Mouse (Mus musculus) forebrain, embryonic 14.5 days (tissue): ENCODE measurements around the gene Mafk. TPM values are rescaled to one million over a fixed set of nuclear protein-coding genes. Genes with fewer than 3 reads are reported as not detected.
A peak's percentile ranks its signal among the peaks of the same experiment; 100 is the strongest.

ENCODE experiments used
- ATAC-seq: fragments of 200-750 bp; cut with Nextera tagmentation; 2 replicates; pipeline ENCODE4 v1.8.0; 2017; ENCODE audit warnings: mild to moderate bottlenecking, moderate library complexity
- DNase-seq: peaks from one replicate; pipeline ENCODE4 v3.0.0-alpha.2; 2015; ENCODE audit warnings: low spot score
- H3K27ac ChIP-seq: fragments of 300-500 bp; sonication (generic); 2 replicates; pipeline ENCODE4 v1.5.1; 2014; ENCODE audit warnings: low read depth, mild to moderate bottlenecking, control low read depth, low read length, moderate library complexity
- H3K27me3 ChIP-seq: fragments of 300-500 bp; sonication (generic); replicated peaks from 2 replicates; pipeline ENCODE4 v1.6.1; 2014; ENCODE audit warnings: low read length, control low read depth, mixed read lengths; ENCODE audit not compliant: control insufficient read depth, insufficient read depth
- H3K36me3 ChIP-seq: fragments of 300-500 bp; sonication (generic); 2 replicates; pipeline ENCODE4 v1.6.1; 2014; ENCODE audit warnings: low read length, control low read depth; ENCODE audit not compliant: control insufficient read depth, insufficient read depth
- H3K4me1 ChIP-seq: fragments of 300-500 bp; sonication (generic); 2 replicates; pipeline ENCODE4 v1.6.1; 2014; ENCODE audit warnings: antibody characterized with exemption, low read length, control low read depth; ENCODE audit not compliant: control insufficient read depth, insufficient read depth
- H3K4me2 ChIP-seq: fragments of 300-500 bp; sonication (generic); 2 replicates; pipeline ENCODE4 v1.6.1; 2014; ENCODE audit warnings: mild to moderate bottlenecking, control low read depth, low read length
- H3K4me3 ChIP-seq: fragments of 300-500 bp; sonication (generic); 2 replicates; pipeline ENCODE4 v1.5.1; 2014; ENCODE audit warnings: low read depth, low read length, control low read depth
- H3K9ac ChIP-seq: fragments of 300-500 bp; sonication (generic); 2 replicates; pipeline ENCODE4 v1.6.1; 2014; ENCODE audit warnings: mild to moderate bottlenecking, low read length, control low read depth, moderate library complexity
- H3K9me3 ChIP-seq: fragments of 300-500 bp; sonication (generic); replicated peaks from 2 replicates; pipeline ENCODE4 v1.6.1; 2016; ENCODE audit warnings: low read length, control low read depth, mixed read lengths; ENCODE audit not compliant: control insufficient read depth
- WGBS: fragments of 180-500 bp; shearing (Covaris S2); extraction: QIAGEN DNeasy Blood & Tissue Kit; methylation state at CpG from one replicate; pipeline ENCODE4 v1.1.7; 2014; 5-methylcytosine and 5-hydroxymethylcytosine counted together
- polyA plus RNA-seq: library from polyadenylated mRNA; unstranded; fragments of >200 nt; fragmentation: Nextera tagmentation; extraction: Ambion mirVana; gene quantifications from 2 replicates; pipeline ENCODE4 v1.2.1, GENCODE M21; 2014

Gene Mafk
- polyA plus RNA-seq, 1 experiment from 2014 or later, result 7.5 TPM

DNA sequence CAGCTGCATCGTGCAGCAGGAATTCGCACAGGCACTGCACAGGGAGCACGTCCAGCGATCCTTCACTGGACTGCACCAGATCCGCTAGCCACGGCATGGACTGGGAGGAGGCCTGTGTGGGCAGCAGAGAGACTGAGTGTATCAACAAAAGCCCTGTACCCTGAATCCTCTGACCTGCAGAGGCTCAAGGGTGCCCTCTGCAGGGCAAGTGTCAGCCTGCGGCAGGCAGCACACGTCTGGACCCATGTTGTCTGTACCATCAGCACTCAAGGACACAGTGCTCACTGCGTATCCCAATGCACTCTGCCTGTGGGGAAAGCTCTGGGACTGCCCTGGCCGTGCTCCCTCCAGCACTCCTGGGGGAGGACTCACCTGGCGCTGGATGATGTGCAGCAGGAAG lies 27.0 kb upstream of the Mafk start:
- DNase-seq (no peak), ATAC-seq (no peak)
- WGBS, result 71% methylated on average over 11 of the region's 11 CpGs
- H3K4me1 ChIP-seq, result no peaks in the 10 kb centered on the region
- H3K9me3 ChIP-seq, result no peaks in the 10 kb centered on the region
- no peak overlapping the region for H3K27ac ChIP-seq
- H3K4me3 ChIP-seq, result no peak overlapping the region
- no peak overlapping the region for H3K4me2 ChIP-seq
- no peaks in the 10 kb centered on the region for H3K27me3 ChIP-seq
- peaks cover 100% of the 10 kb centered on the region for H3K36me3 ChIP-seq
- no peak overlapping the region for H3K9ac ChIP-seq

DNA sequence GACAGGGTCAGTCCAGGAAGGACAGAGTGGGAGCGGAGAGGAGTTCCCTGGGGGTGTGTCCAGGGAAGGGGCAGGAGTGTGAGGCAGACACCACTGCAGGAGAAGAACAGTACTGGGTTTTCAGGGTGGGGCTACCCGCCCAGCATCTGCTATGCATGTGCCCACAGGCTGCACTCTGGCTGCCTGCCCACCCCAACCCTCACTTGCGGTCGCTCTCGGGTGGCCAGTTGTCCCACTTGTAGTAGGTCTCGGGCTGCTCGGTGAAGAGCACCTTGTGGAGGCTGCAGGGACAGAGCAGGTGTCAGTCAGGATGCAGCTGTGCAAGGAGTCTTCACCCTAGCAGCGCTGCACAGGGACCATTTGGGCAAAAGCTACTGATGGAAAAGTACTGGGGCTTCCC lies 23.1 kb upstream of the Mafk start:
- ATAC-seq (no peak), DNase-seq (no peak)
- Histone ChIP-seq H3K4me3 (no peak overlapping the region), H3K4me1 (no peaks in the 10 kb centered on the region), H3K27me3 (no peaks in the 10 kb centered on the region), H3K36me3 (peaks cover 96% of the 10 kb centered on the region), H3K27ac (no peak overlapping the region), H3K9ac (no peak overlapping the region), H3K4me2 (no peak overlapping the region), H3K9me3 (no peaks in the 10 kb centered on the region)
- 92% methylated on average over 8 of the region's 8 CpGs for WGBS

GRCm38 (mm10) chr5:139775216-139775926 lies 15.9 kb upstream of the Mafk start, which contains the start of gene Ints1:
Ints1 (minus strand) TSS chr5:139775674.
- ATAC-seq (peak; percentile 93), DNase-seq (peak; percentile 98)
- H3K36me3 ChIP-seq, result peaks cover 32% of the 10 kb centered on the region
- no peak within 1 kb of the TSS for H3K27ac ChIP-seq
- WGBS, result under 1% methylated on average over 55 of the region's 55 CpGs
- H3K9me3 ChIP-seq, result no peaks in the 10 kb centered on the region
- H3K4me2 ChIP-seq, result peak within 1 kb of the TSS; percentile 95
- peaks cover 5% of the 10 kb centered on the region; the same call in 1 of the 2 replicates for H3K4me1 ChIP-seq
- peak within 1 kb of the TSS; percentile 87 for H3K9ac ChIP-seq
- H3K4me3 ChIP-seq, result peak within 1 kb of the TSS; percentile 96
- H3K27me3 ChIP-seq, result no peaks in the 10 kb centered on the region

GRCm38 (mm10) chr5:139776966-139777365 lies 14.3 kb upstream of the Mafk start:
- Histone ChIP-seq H3K27me3 (no peaks in the 10 kb centered on the region), H3K4me1 (peaks cover 5% of the 10 kb centered on the region; the same call in 1 of the 2 replicates), H3K36me3 (peaks cover 16% of the 10 kb centered on the region), H3K27ac (no peak overlapping the region), H3K4me3 (no peak overlapping the region), H3K4me2 (no peak overlapping the region), H3K9me3 (no peaks in the 10 kb centered on the region), H3K9ac (no peak overlapping the region)
- DNase-seq, result no peak
- no peak for ATAC-seq
- WGBS, result 85% methylated on average over 5 of the region's 5 CpGs

GRCm38 (mm10) chr5:139781406-139781805 lies 9.9 kb upstream of the Mafk start:
- DNase-seq (no peak), ATAC-seq (no peak)
- Histone ChIP-seq H3K27me3 (no peaks in the 10 kb centered on the region), H3K4me3 (no peak overlapping the region), H3K4me2 (no peak overlapping the region), H3K9ac (no peak overlapping the region), H3K27ac (no peak overlapping the region), H3K36me3 (no peaks in the 10 kb centered on the region), H3K9me3 (no peaks in the 10 kb centered on the region), H3K4me1 (no peaks in the 10 kb centered on the region)
- WGBS, result 88% methylated on average over 8 of the region's 8 CpGs

- Histone ChIP-seq H3K27me3 (no peaks in the 10 kb centered on the region), H3K9ac (no peak overlapping the region), H3K4me1 (peaks cover 15% of the 10 kb centered on the region), H3K4me2 (no peak overlapping the region), H3K9me3 (no peaks in the 10 kb centered on the region), H3K4me3 (no peak overlapping the region), H3K27ac (no peak overlapping the region), H3K36me3 (no peaks in the 10 kb centered on the region)
- WGBS, result 63% methylated on average over 4 of the region's 4 CpGs
- ATAC-seq, result no peak
- DNase-seq, result no peak
Measured at GRCm38 (mm10) chr5:139789466-139789865, 1.8 kb upstream of the Mafk start.

GRCm38 (mm10) chr5:139792159-139792775 lies 954 bp downstream of the Mafk start:
- Histone ChIP-seq H3K4me1 (peaks cover 28% of the 10 kb centered on the region), H3K9ac (peak overlapping the region; percentile 74), H3K36me3 (no peaks in the 10 kb centered on the region), H3K27ac (no peak overlapping the region), H3K4me2 (peak overlapping the region; percentile 100), H3K4me3 (peak overlapping the region; percentile 79), H3K9me3 (no peaks in the 10 kb centered on the region), H3K27me3 (no peaks in the 10 kb centered on the region)
- 21% methylated on average over 11 of the region's 11 CpGs for WGBS
- ATAC-seq, result no peak
- no peak for DNase-seq

- WGBS, result 59% methylated on average over 3 of the region's 3 CpGs
- Histone ChIP-seq H3K27me3 (no peaks in the 10 kb centered on the region), H3K9me3 (no peaks in the 10 kb centered on the region), H3K4me3 (no peak overlapping the region), H3K36me3 (no peaks in the 10 kb centered on the region), H3K4me2 (peak overlapping the region; percentile 100), H3K9ac (no peak overlapping the region; the same call in 1 of the 2 replicates), H3K27ac (no peak overlapping the region), H3K4me1 (peaks cover 35% of the 10 kb centered on the region)
- no peak for ATAC-seq
- DNase-seq, result no peak
Measured at GRCm38 (mm10) chr5:139792966-139793337, 1.6 kb downstream of the Mafk start.
